Mouse (Mus musculus) hindbrain, embryonic 11.5 days (tissue): ENCODE results near the gene Tbc1d1. TPM values are rescaled to one million over a fixed set of nuclear protein-coding genes. Genes with fewer than 3 reads are reported as not detected.

Experiments
- ATAC-seq: fragments of 200-750 bp; cut with Nextera tagmentation; 2 replicates; pipeline ENCODE4 v1.8.0; 2017; ENCODE audit warnings: mild to moderate bottlenecking, moderate TSS enrichment, moderate library complexity; ENCODE audit not compliant: low FRiP score
- DNase-seq: peaks from one replicate; pipeline ENCODE4 v3.0.0-alpha.2; 2015; ENCODE audit warnings: low spot score
- H3K27ac ChIP-seq: fragments of 300-500 bp; sonication (generic); 2 replicates; pipeline ENCODE4 v1.5.1; 2014; ENCODE audit warnings: mild to moderate bottlenecking, low read depth, low read length
- H3K27me3 ChIP-seq: fragments of 300-500 bp; sonication (generic); 2 replicates; pipeline ENCODE4 v1.6.1; 2014; ENCODE audit warnings: mild to moderate bottlenecking, low read length, moderate library complexity, mixed read lengths; ENCODE audit not compliant: control insufficient read depth, insufficient read depth
- H3K36me3 ChIP-seq: fragments of 300-500 bp; sonication (generic); 2 replicates; pipeline ENCODE4 v1.6.1; 2014; ENCODE audit warnings: mild to moderate bottlenecking, low read length, moderate library complexity, mixed read lengths; ENCODE audit not compliant: control insufficient read depth, insufficient read depth
- H3K4me1 ChIP-seq: fragments of 300-500 bp; sonication (generic); replicated peaks from 2 replicates; pipeline ENCODE4 v1.6.1; 2014; ENCODE audit warnings: low read length, mixed read lengths; ENCODE audit not compliant: control insufficient read depth, insufficient read depth
- H3K4me2 ChIP-seq: fragments of 300-500 bp; sonication (generic); replicated peaks from 2 replicates; pipeline ENCODE4 v1.6.1; 2014; ENCODE audit warnings: mild to moderate bottlenecking, low read depth, low read length
- H3K4me3 ChIP-seq: fragments of 300-500 bp; sonication (generic); 2 replicates; pipeline ENCODE4 v1.5.1; 2014; ENCODE audit warnings: low read depth, low read length
- H3K9ac ChIP-seq: fragments of 300-500 bp; sonication (generic); 2 replicates; pipeline ENCODE4 v1.6.1; 2014; ENCODE audit warnings: low read depth, low read length
- H3K9me3 ChIP-seq: fragments of 300-500 bp; sonication (generic); 2 replicates; pipeline ENCODE4 v1.6.1; 2016; ENCODE audit warnings: low read length; ENCODE audit not compliant: control insufficient read depth
- WGBS: fragments of 180-500 bp; shearing (Covaris S2); extraction: QIAGEN DNeasy Blood & Tissue Kit; methylation state at CpG from one replicate; pipeline ENCODE4 v1.1.7; 2014; 5-methylcytosine and 5-hydroxymethylcytosine counted together
- polyA plus RNA-seq: library from polyadenylated mRNA; unstranded; fragments of >200 nt; fragmentation: Nextera tagmentation; extraction: Ambion mirVana; gene quantifications from 2 replicates; pipeline ENCODE4 v1.2.1, GENCODE M21; 2014

Gene Tbc1d1
- polyA plus RNA-seq, 1 experiment from 2014 or later = 20.2 TPM

DNA sequence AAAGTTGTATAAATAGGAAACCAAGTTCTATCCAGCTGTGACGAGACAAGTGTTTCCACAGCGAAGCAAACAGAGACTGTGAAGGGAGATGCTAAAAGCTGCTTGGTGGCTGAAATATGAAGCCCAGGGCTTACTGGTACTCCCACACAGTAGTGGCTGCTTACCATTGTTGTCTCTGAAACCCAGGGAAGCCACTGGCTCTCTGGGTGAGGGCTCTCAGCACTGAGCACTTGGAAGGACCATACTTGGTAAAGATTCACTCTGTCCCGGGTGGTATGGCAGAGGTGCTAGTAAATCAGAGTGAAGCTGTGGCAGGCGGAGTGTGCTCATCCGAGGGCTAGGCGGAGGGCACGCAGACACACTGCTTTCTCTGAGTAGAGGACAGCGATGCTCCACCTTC lies 131.2 kb downstream of the Tbc1d1 start:
- 91% methylated on average over 8 of the region's 8 CpGs for WGBS
- ATAC-seq (no peak), DNase-seq (no peak)
- Histone ChIP-seq H3K36me3 (no peaks in the 10 kb centered on the region), H3K9ac (no peak overlapping the region), H3K9me3 (no peaks in the 10 kb centered on the region), H3K27me3 (no peaks in the 10 kb centered on the region), H3K4me1 (no peaks in the 10 kb centered on the region), H3K4me2 (no peak overlapping the region), H3K4me3 (no peak overlapping the region), H3K27ac (no peak overlapping the region)

- WGBS = 92% methylated on average over 14 of the region's 14 CpGs
- Histone ChIP-seq H3K27me3 (no peaks in the 10 kb centered on the region), H3K4me3 (no peak overlapping the region), H3K9me3 (no peaks in the 10 kb centered on the region), H3K36me3 (no peaks in the 10 kb centered on the region), H3K4me2 (no peak overlapping the region), H3K9ac (no peak overlapping the region), H3K27ac (no peak overlapping the region), H3K4me1 (no peaks in the 10 kb centered on the region)
- ATAC-seq = no peak
- no peak for DNase-seq
Observed at GRCm38 (mm10) chr5:64288031-64288928, 132.2 kb downstream of the Tbc1d1 start.

GRCm38 (mm10) chr5:64289202-64290060 lies 133.3 kb downstream of the Tbc1d1 start:
- no peaks in the 10 kb centered on the region for H3K27me3 ChIP-seq
- peak; percentile 80 for DNase-seq
- 67% methylated on average over 5 of the region's 5 CpGs for WGBS
- H3K4me2 ChIP-seq = no peak overlapping the region
- no peak overlapping the region for H3K9ac ChIP-seq
- H3K4me1 ChIP-seq = no peaks in the 10 kb centered on the region
- ATAC-seq = peak; percentile 71
- H3K4me3 ChIP-seq = no peak overlapping the region
- H3K27ac ChIP-seq = no peak overlapping the region
- no peaks in the 10 kb centered on the region for H3K9me3 ChIP-seq
- no peaks in the 10 kb centered on the region for H3K36me3 ChIP-seq

GRCm38 (mm10) chr5:64290061-64290345 lies 133.9 kb downstream of the Tbc1d1 start:
- Histone ChIP-seq H3K4me2 (no peak overlapping the region), H3K27me3 (no peaks in the 10 kb centered on the region), H3K4me3 (no peak overlapping the region), H3K4me1 (no peaks in the 10 kb centered on the region), H3K36me3 (no peaks in the 10 kb centered on the region), H3K9ac (no peak overlapping the region), H3K27ac (no peak overlapping the region), H3K9me3 (no peaks in the 10 kb centered on the region)
- WGBS = 70% methylated on average over 4 of the region's 4 CpGs
- DNase-seq (no peak), ATAC-seq (no peak)

GRCm38 (mm10) chr5:64291657-64292056 lies 135.6 kb downstream of the Tbc1d1 start:
- Histone ChIP-seq H3K4me2 (no peak overlapping the region), H3K36me3 (no peaks in the 10 kb centered on the region), H3K4me3 (no peak overlapping the region), H3K27ac (no peak overlapping the region), H3K9me3 (no peaks in the 10 kb centered on the region), H3K4me1 (no peaks in the 10 kb centered on the region; the same call in 1 of the 2 replicates), H3K9ac (no peak overlapping the region), H3K27me3 (no peaks in the 10 kb centered on the region)
- WGBS = 76% methylated on average over 5 of the region's 5 CpGs
- no peak for DNase-seq
- ATAC-seq = no peak

DNA sequence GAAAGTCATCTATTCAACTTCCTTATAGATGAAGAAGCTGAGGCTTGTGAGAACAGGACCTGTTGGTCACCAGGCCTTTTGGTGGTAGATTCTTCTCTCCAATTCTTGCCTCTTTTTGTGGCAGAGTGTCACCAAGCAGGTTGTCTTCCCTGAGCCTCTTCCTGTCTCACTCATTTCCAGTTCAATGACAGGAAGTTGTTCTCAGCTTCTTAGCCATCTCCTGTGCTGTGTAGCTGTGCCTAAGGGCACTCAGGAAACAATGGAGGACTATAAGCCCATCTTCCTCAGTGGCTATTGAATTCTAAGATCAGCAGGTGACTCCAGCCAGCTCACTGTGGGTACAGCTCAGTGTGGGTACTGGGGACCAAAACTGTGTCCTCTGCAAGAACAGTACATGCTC lies 139.5 kb downstream of the Tbc1d1 start:
- H3K4me1 ChIP-seq = peaks cover 10% of the 10 kb centered on the region; the same call in 1 of the 2 replicates
- H3K36me3 ChIP-seq = no peaks in the 10 kb centered on the region
- no peak for ATAC-seq
- H3K4me3 ChIP-seq = no peak overlapping the region
- no peak overlapping the region for H3K27ac ChIP-seq
- DNase-seq = no peak
- H3K4me2 ChIP-seq = no peak overlapping the region
- no peak overlapping the region for H3K9ac ChIP-seq
- H3K27me3 ChIP-seq = no peaks in the 10 kb centered on the region
- H3K9me3 ChIP-seq = no peaks in the 10 kb centered on the region

GRCm38 (mm10) chr5:64296328-64296727 lies 140.2 kb downstream of the Tbc1d1 start:
- no peaks in the 10 kb centered on the region for H3K27me3 ChIP-seq

GRCm38 (mm10) chr5:64297100-64297499 lies 141.0 kb downstream of the Tbc1d1 start:
- Histone ChIP-seq H3K4me2 (no peak overlapping the region), H3K4me3 (no peak overlapping the region), H3K27me3 (no peaks in the 10 kb centered on the region), H3K9ac (no peak overlapping the region), H3K36me3 (no peaks in the 10 kb centered on the region), H3K9me3 (no peaks in the 10 kb centered on the region), H3K4me1 (peaks cover 16% of the 10 kb centered on the region; the same call in 1 of the 2 replicates), H3K27ac (no peak overlapping the region)
- DNase-seq = no peak
- no peak for ATAC-seq
- 89% methylated on average over 4 of the region's 4 CpGs for WGBS

More at GRCm38 (mm10) chr5:64296328-64296727, 140.2 kb downstream of the Tbc1d1 start:
- WGBS = 79% methylated on average over 7 of the region's 7 CpGs
- H3K4me3 ChIP-seq = no peak overlapping the region
- H3K4me2 ChIP-seq = no peak overlapping the region
- no peaks in the 10 kb centered on the region for H3K9me3 ChIP-seq
- H3K27ac ChIP-seq = no peak overlapping the region
- peaks cover 16% of the 10 kb centered on the region; the same call in 1 of the 2 replicates for H3K4me1 ChIP-seq
- H3K36me3 ChIP-seq = no peaks in the 10 kb centered on the region
- ATAC-seq (no peak), DNase-seq (no peak)
- H3K9ac ChIP-seq = no peak overlapping the region
